In the genomic region with DNA sequence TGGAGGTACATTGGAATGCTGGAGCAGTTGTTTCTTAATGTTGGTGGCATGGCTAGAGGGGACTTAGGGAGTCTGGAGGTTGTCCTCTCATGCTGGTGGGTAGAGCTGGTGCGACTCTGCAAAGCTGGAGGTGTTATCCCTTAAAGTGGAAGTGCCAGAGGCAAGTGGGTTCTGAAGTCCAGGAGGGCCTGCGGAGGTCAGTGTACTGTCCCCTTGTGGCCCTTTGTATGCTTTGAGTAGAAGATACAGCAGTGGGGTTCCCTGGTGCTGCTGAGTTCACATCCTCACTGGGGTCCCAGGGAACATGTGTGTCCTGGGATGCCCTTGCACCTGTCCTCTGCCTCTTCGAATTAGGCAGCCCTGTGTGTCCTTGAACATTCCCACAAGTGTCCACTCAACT, we compare ENCODE assay signal across 8 mouse cellular contexts. TPM values are rescaled to one million over a fixed set of nuclear protein-coding genes. Genes with fewer than 3 reads are reported as not detected.
DNase-seq lines count a peak whose midpoint lies in the region; ATAC-seq and TF ChIP-seq lines count a peak whose summit lies in the region.

No protein-coding gene starts in this region.

- H3K36me3 ChIP-seq in kidney, embryonic 15.5 days: no peaks in the 10 kb centered on the region
- H3K36me3 ChIP-seq in embryonic facial prominence, embryonic 12.5 days: no peaks in the 10 kb centered on the region
- H3K36me3 ChIP-seq in intestine, embryonic 15.5 days: no peaks in the 10 kb centered on the region
- H3K36me3 ChIP-seq in myocyte (ENCODE audit: control insufficient read depth, insufficient read depth): no peaks in the 10 kb centered on the region

- H3K9me3 ChIP-seq in kidney, embryonic 15.5 days (replicated peaks): no peaks in the 10 kb centered on the region
- no peaks in the 10 kb centered on the region for H3K9me3 ChIP-seq in embryonic facial prominence, embryonic 12.5 days
- no peaks in the 10 kb centered on the region for H3K9me3 ChIP-seq in intestine, embryonic 15.5 days

- peak overlapping the region; percentile 87 for H3K4me2 ChIP-seq in kidney, embryonic 15.5 days
- H3K4me2 ChIP-seq in embryonic facial prominence, embryonic 12.5 days (replicated peaks): peak overlapping the region; percentile 98
- peak overlapping the region; percentile 88 for H3K4me2 ChIP-seq in intestine, embryonic 15.5 days (replicated peaks)
- H3K4me2 ChIP-seq in myocyte (ENCODE audit: low read depth): peak overlapping the region; percentile 82

- no peak for DNase-seq in kidney, postnatal 14 days
- DNase-seq in spleen, adult 12 weeks (ENCODE audit: low spot score): no peak
- no peak for DNase-seq in adrenal gland, postnatal 10 days

- no peak for ATAC-seq in kidney, embryonic 15.5 days (replicated peaks; ENCODE audit: low FRiP score)
- no peak for ATAC-seq in embryonic facial prominence, embryonic 12.5 days (ENCODE audit: insufficient number of reproducible peaks, insufficient read depth, low FRiP score, low TSS enrichment)
- no peak for ATAC-seq in intestine, embryonic 15.5 days
- no peak for ATAC-seq in erythroid progenitor cell, adult 5-6 weeks (replicated peaks; ENCODE audit: low FRiP score, poor library complexity, severe bottlenecking)

- no peaks in the 10 kb centered on the region for H3K27me3 ChIP-seq in kidney, embryonic 15.5 days
- H3K27me3 ChIP-seq in embryonic facial prominence, embryonic 12.5 days: no peaks in the 10 kb centered on the region
- H3K27me3 ChIP-seq in intestine, embryonic 15.5 days (replicated peaks): no peaks in the 10 kb centered on the region
- H3K27me3 ChIP-seq in myocyte (ENCODE audit: control insufficient read depth, insufficient read depth, insufficient read length): no peaks in the 10 kb centered on the region

- H3K4me1 ChIP-seq in kidney, embryonic 15.5 days: peaks cover 68% of the 10 kb centered on the region
- H3K4me1 ChIP-seq in embryonic facial prominence, embryonic 12.5 days: peaks cover 43% of the 10 kb centered on the region
- peaks cover 53% of the 10 kb centered on the region for H3K4me1 ChIP-seq in intestine, embryonic 15.5 days (replicated peaks)

- peaks cover 57% of the 10 kb centered on the region for H3K79me2 ChIP-seq in myocyte (ENCODE audit: control insufficient read depth, insufficient read depth)

- WGBS in kidney, embryonic 15.5 days: 28% methylated on average over 3 of the region's 3 CpGs
- WGBS in embryonic facial prominence, embryonic 12.5 days: 27% methylated on average over 3 of the region's 3 CpGs
- WGBS in intestine, embryonic 15.5 days: 22% methylated on average over 3 of the region's 3 CpGs

- 0 out of 2 replicates have a peak overlapping the region, but pooled peaks have one; percentile 1 for H3K27ac ChIP-seq in kidney, embryonic 15.5 days
- no peak overlapping the region for H3K27ac ChIP-seq in embryonic facial prominence, embryonic 12.5 days
- no peak overlapping the region for H3K27ac ChIP-seq in intestine, embryonic 15.5 days

- TF ChIP-seq POLR2A in myocyte (IDR thresholded peaks at IDR 0.05; ENCODE audit: insufficient read length, low read depth): no peak

- peak overlapping the region; percentile 98 for H3K9ac ChIP-seq in kidney, embryonic 15.5 days
- H3K9ac ChIP-seq in embryonic facial prominence, embryonic 12.5 days: peak overlapping the region; percentile 96
- H3K9ac ChIP-seq in intestine, embryonic 15.5 days: peak overlapping the region; percentile 83

- H3K4me3 ChIP-seq in kidney, embryonic 15.5 days (replicated peaks): peak overlapping the region; percentile 65
- peak overlapping the region; percentile 98 for H3K4me3 ChIP-seq in embryonic facial prominence, embryonic 12.5 days
- peak overlapping the region; percentile 94 for H3K4me3 ChIP-seq in intestine, embryonic 15.5 days (replicated peaks)
- peak overlapping the region; percentile 64 for H3K4me3 ChIP-seq in myocyte

- peak overlapping the region; percentile 88 for H3ac ChIP-seq in myocyte (ENCODE audit: control insufficient read depth, insufficient read length)

TF ChIP-seq in myocyte, 11 proteins besides CTCF, POLR2A, EP300 and RAD21:
- TF ChIP-seq E2F4 (IDR thresholded peaks at IDR 0.05; ENCODE audit: insufficient read depth) (no peak), MAX (IDR thresholded peaks at IDR 0.05; ENCODE audit: low read depth) (no peak), POLR2AphosphoS2 (IDR thresholded peaks at IDR 0.05; ENCODE audit: insufficient read length, low read depth) (no peak), MYOD1 (IDR thresholded peaks at IDR 0.05; ENCODE audit: control insufficient read depth in 1 of 3, insufficient read length in 2 of 3, low read depth in 2 of 3) (peak in 2 of 3 experiments; percentile 10 to 69)

RNA-seq across cellular contexts. Expression of gene Dot1l, which starts 1.1 kb away (rescaled TPM):
- 17.3 and 21.8 TPM in 2 replicates for polyA plus RNA-seq in kidney, embryonic 15.5 days (2015; fragmentation: Nextera tagmentation; extraction: Ambion mirVana)
- 23.5 and 26.1 TPM in 2 replicates for polyA plus RNA-seq in embryonic facial prominence, embryonic 12.5 days (2016; fragmentation: Nextera tagmentation; extraction: Ambion mirVana)
- polyA plus RNA-seq in intestine, embryonic 15.5 days (2015; fragmentation: Nextera tagmentation; extraction: Ambion mirVana): 12.0 and 14.2 TPM in 2 replicates
- 20.6 TPM for polyA plus RNA-seq in myocyte (2012; fragmentation: generic; extraction: Trizol)
- 69.6 and 105 TPM in 2 replicates for total RNA-seq in erythroid progenitor cell, adult 5-6 weeks (2015; ENCODE audit: low replicate concordance)
- 51.7 and 61.7 TPM in 2 replicates for total RNA-seq in erythroid progenitor cell, adult 5-6 weeks (2017; ENCODE audit: low replicate concordance)
- total RNA-seq in adrenal gland, postnatal 10 days (2021): 10 to 100 TPM; 64.5 to 80.9 TPM

RNA-seq across cellular contexts. Expression of gene Ap3d1, which starts 14.0 kb away (rescaled TPM):
- polyA plus RNA-seq in kidney, embryonic 15.5 days (2015; fragmentation: Nextera tagmentation; extraction: Ambion mirVana): 68.1 and 70.9 TPM in 2 replicates
- polyA plus RNA-seq in embryonic facial prominence, embryonic 12.5 days (2016; fragmentation: Nextera tagmentation; extraction: Ambion mirVana): 84.7 and 85.8 TPM in 2 replicates
- polyA plus RNA-seq in intestine, embryonic 15.5 days (2015; fragmentation: Nextera tagmentation; extraction: Ambion mirVana): 70.5 and 71.4 TPM in 2 replicates
- polyA plus RNA-seq in myocyte (2012; fragmentation: generic; extraction: Trizol): 68.0 TPM
- total RNA-seq in erythroid progenitor cell, adult 5-6 weeks (2015; ENCODE audit: low replicate concordance): 42.8 and 69.6 TPM in 2 replicates
- total RNA-seq in erythroid progenitor cell, adult 5-6 weeks (2017; ENCODE audit: low replicate concordance): 66.0 and 111 TPM in 2 replicates
- 10 to 100 TPM; 64.7 to 82.6 TPM for total RNA-seq in adrenal gland, postnatal 10 days (2021)

RNA-seq across cellular contexts. Expression of gene Sf3a2, which starts 41.9 kb away (rescaled TPM):
- polyA plus RNA-seq in kidney, embryonic 15.5 days (2015; fragmentation: Nextera tagmentation; extraction: Ambion mirVana): 78.2 and 92.6 TPM in 2 replicates
- polyA plus RNA-seq in embryonic facial prominence, embryonic 12.5 days (2016; fragmentation: Nextera tagmentation; extraction: Ambion mirVana): 64.8 and 71.7 TPM in 2 replicates
- 63.7 and 69.7 TPM in 2 replicates for polyA plus RNA-seq in intestine, embryonic 15.5 days (2015; fragmentation: Nextera tagmentation; extraction: Ambion mirVana)
- 93.1 TPM for polyA plus RNA-seq in myocyte (2012; fragmentation: generic; extraction: Trizol)
- total RNA-seq in erythroid progenitor cell, adult 5-6 weeks (2015; ENCODE audit: low replicate concordance): 34.2 and 48.6 TPM in 2 replicates
- 16.8 and 18.1 TPM in 2 replicates for total RNA-seq in erythroid progenitor cell, adult 5-6 weeks (2017; ENCODE audit: low replicate concordance)
- 10 to 100 TPM; 45.2 to 50.5 TPM for total RNA-seq in adrenal gland, postnatal 10 days (2021)

RNA-seq across cellular contexts. Expression of gene Plekhj1, which starts 42.3 kb away (rescaled TPM):
- 126 and 130 TPM in 2 replicates for polyA plus RNA-seq in kidney, embryonic 15.5 days (2015; fragmentation: Nextera tagmentation; extraction: Ambion mirVana)
- polyA plus RNA-seq in embryonic facial prominence, embryonic 12.5 days (2016; fragmentation: Nextera tagmentation; extraction: Ambion mirVana): 132 and 142 TPM in 2 replicates
- polyA plus RNA-seq in intestine, embryonic 15.5 days (2015; fragmentation: Nextera tagmentation; extraction: Ambion mirVana): 132 and 133 TPM in 2 replicates
- polyA plus RNA-seq in myocyte (2012; fragmentation: generic; extraction: Trizol): 69.6 TPM
- 71.0 and 81.7 TPM in 2 replicates for total RNA-seq in erythroid progenitor cell, adult 5-6 weeks (2015; ENCODE audit: low replicate concordance)
- 18.9 and 38.1 TPM in 2 replicates for total RNA-seq in erythroid progenitor cell, adult 5-6 weeks (2017; ENCODE audit: low replicate concordance)
- 10 to 100 TPM; 50.0 to 63.2 TPM for total RNA-seq in adrenal gland, postnatal 10 days (2021)

RNA-seq across cellular contexts. Expression of gene Amh, which starts 48.9 kb away (rescaled TPM):
- polyA plus RNA-seq in kidney, embryonic 15.5 days (2015; fragmentation: Nextera tagmentation; extraction: Ambion mirVana): 0.09 TPM in 1 of 2 replicates, not detected in the other
- polyA plus RNA-seq in embryonic facial prominence, embryonic 12.5 days (2016; fragmentation: Nextera tagmentation; extraction: Ambion mirVana): not detected in 2 replicates
- not detected in 2 replicates for polyA plus RNA-seq in intestine, embryonic 15.5 days (2015; fragmentation: Nextera tagmentation; extraction: Ambion mirVana)
- 0.76 TPM for polyA plus RNA-seq in myocyte (2012; fragmentation: generic; extraction: Trizol)
- total RNA-seq in erythroid progenitor cell, adult 5-6 weeks (2015; ENCODE audit: low replicate concordance): not detected in 2 replicates
- not detected in 2 replicates for total RNA-seq in erythroid progenitor cell, adult 5-6 weeks (2017; ENCODE audit: low replicate concordance)
- under 1 TPM; 0.57 to 0.79 TPM for total RNA-seq in adrenal gland, postnatal 10 days (2021)
